Mouse (Mus musculus) myocyte (in vitro differentiated cells): Measurements from ENCODE around the gene 1700016K19Rik.

ENCODE experiments used
- CEBPB ChIP-seq: IDR thresholded peaks from 2 replicates; pipeline ENCODE4 v1.6.1; 2011; ENCODE audit warnings: mild to moderate bottlenecking, moderate library complexity; ENCODE audit not compliant: poor library complexity, insufficient read depth, severe bottlenecking
- TCF12 ChIP-seq: IDR thresholded peaks from one replicate; pipeline ENCODE4 v1.6.1; 2011; ENCODE audit warnings: mild to moderate bottlenecking, control low read depth; ENCODE audit not compliant: poor library complexity, insufficient read depth, severe bottlenecking

DNA sequence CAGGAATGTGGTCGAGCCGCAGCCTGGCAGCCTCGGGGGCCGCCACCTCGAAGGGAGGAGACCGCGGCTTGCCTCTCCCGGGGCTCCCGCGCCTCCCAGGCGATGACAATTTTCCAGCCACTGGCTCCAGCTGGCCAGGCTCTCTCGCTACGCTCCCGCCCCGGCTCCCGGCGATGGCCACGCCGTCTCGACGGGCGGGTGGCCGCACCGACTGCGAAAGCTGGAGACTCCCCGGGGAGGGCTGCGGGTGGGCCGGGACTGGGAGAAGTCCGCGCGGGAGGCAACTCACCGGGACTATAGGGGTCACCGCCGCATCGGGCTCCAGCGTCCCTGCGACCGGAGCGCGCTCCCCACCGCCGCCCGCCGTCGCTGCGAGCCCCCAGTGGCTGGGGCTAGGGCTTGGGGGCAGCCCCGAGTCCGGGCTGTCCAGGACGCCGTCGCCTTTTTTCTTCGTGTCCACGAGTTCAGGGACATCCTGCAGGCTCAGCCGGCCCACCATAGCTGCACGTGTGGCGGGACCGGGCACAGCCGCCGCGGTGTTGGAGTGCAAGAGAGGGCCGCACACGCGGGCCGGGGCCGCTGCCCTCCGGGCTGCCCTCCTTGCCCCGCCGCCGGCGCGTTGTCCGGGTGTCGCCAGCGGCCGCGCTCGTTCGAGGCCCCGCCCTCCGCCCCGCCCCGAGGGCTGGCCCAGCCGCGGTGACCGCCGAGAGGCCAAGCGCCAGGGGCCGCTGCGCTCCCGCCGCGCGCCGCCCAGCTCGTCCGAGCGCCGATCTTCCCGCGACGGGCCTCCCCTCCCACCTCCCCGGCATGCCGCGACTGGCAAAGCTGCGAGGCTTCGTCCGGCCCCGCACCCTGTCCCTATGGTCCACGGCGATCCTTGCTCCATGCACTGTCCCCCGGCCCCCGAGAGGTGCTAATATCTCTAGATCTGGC, 27.7 kb downstream of the 1700016K19Rik start, which contains the start of gene Rflnb:
- no peak for TF ChIP-seq TCF12
- no peak for TF ChIP-seq CEBPB
